Mouse (Mus musculus): Measurements from ENCODE around the gene Nfix.

Nfix gene

DNA sequence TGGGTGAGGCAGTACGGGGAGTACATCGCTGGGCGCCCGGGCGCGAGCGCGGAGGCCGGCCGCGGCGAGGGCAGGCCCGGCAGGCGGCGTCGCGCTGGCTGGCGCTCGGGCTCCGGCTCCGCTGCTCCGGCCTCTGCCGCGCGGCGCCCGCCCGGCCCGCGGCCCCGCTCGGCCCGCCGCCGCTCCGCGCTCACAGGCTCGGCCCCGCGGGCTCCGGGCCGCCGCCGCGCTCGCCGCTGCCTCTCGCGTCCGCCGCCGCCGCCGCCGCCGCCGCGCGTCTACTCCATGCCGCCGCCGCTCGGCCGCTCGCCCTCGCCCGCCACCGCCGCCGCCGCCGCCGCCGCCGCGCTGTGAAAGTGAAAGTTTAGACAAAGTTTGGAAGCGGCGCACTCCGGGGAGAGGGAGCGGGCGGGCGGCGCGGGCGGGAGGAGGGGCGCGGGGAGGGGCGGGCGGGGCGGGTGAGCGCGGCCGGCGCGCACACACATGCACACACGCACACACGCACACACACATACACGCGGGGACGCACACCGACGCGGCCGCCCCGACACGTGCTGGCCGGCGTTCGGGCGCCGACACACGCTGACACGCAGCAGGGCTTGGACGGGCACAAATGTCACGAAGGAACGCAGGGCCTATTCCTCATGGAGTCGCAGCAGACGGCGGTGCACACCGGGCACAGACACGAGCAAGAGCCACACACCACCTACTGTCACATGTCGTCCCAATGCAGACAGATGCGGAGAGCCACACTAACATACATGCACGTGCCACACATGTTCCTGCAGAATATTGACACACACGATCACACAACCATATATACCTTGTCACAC, at the start of gene Nfix:
Gene Nfix (minus strand): TSS at position 346 of the 833 bp plus-strand sequence.
- DNase-seq, result peak; percentile 84

- DNase-seq, result no peak
Observed at GRCm38 (mm10) chr8:84847684-84848435, 47.7 kb upstream of the Nfix start.

DNA sequence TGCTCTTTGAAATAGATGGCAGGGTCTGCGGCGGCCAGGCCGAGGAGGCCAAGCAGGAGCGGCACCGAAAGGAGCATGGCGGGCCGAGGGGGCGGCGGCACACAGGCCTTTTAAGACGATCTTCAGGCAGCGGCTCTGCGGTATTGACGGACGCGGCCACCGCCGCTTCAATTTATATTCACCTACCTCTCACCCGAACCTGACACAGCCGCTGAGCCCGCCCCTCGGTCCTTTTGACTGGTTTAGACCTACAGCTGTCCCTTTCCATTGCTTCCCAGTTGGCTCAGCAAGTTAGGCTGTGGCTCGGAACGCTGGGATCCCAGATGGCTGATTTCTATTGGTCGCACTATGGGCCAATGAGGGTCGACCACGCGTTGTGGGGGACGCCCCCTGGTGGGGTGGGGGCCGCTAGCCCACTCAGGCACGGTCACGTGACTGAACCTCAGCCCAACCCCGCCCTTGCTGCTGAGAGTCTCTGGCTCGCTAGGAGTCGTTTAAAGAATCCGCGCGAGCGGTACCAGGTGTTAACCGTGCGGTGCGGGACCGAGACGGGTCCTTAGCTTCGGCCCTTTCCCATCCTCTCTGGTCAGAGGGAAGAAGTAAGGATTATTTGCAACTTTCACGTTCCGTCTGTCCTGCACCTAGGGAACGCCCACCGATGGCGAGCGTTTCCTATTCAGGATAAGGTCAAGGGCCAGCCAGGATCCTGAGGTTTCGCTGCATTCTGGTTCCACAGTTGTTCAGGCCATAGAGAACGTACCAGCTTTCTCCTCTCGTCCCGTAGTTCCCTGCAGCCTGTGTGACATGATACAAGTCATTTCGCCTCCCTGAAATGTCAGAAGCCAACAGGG, 46.8 kb upstream of the Nfix start, which contains the start of gene Calr:
Gene Calr (minus strand): TSS at position 213 of the 851 bp plus-strand sequence.
- DNase-seq, result peak; percentile 100

- no peak for DNase-seq
Observed at GRCm38 (mm10) chr8:84846094-84846721, 46.1 kb upstream of the Nfix start.

GRCm38 (mm10) chr8:84845355-84846093, 45.4 kb upstream of the Nfix start:
- DNase-seq, result peak; percentile 57

- no peak for DNase-seq
Observed at GRCm38 (mm10) chr8:84844397-84845070, 44.4 kb upstream of the Nfix start.

DNA sequence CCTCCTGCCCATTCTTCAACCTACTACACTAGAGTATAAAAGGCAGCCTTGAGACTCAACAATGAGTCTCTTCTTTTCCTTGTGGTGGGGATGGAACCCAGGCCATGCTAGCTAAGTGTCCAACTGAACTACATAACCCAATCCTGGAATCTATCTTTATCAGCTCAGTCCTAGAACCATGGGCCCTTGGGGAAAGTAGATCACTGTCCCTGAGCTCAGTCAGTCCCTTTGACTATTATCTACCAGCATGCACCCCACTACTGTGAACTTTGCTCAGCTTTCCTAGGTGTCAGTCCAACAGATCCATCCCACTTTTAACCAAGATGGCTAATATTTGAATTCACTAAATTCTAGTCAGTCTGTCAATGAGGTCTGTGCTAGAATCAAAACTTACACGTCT, 41.4 kb upstream of the Nfix start:
- no peak for DNase-seq

GRCm38 (mm10) chr8:84840248-84840999, 40.3 kb upstream of the Nfix start, which contains the start of gene Rad23a:
Gene Rad23a, minus strand, starts transcription at chr8:84840665.
- DNase-seq, result peak; percentile 94

GRCm38 (mm10) chr8:84839875-84840247, 39.7 kb upstream of the Nfix start:
- DNase-seq, result no peak

DNA sequence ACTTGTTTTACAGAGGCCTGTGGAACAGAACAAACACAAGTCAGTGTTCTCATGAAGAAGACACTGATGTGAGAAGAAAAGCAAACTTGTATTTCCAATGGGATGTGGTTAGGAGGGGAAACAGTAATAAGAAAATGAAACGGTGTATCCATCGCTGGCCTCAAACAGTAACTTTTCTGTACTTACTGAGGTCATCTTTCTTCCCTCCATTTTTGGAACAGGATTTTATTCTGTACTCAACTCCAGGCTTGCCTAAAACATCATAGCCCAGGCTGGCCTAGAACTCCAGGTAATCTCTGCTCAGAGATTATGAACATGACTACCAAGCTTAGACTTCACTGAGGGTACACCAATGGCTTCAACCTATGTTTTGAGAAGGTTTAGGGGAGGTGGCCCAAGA, 39.3 kb upstream of the Nfix start:
- no peak for DNase-seq

DNA sequence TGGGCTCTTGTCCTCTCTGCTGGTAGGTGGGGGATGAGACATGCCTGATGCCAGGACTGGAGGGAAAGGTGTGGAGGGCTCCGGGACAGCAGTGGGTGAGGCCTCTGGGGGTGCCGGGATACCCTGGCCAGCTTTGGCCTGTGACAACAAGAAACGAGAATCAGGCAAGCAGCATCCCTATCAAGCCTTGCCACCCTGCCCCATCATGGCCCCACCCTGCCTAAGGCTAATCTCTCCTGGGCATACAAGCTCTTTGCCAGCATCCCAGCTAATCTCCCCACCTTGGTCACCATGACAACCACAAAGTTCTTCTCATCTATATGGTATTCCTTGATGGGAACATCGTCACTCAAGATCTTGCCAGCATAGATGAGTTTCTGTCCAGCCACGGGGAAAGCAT, 38.4 kb upstream of the Nfix start:
- DNase-seq, result no peak

GRCm38 (mm10) chr8:84837912-84838470, 37.8 kb upstream of the Nfix start:
- DNase-seq, result no peak

GRCm38 (mm10) chr8:84837149-84837911, 37.2 kb upstream of the Nfix start:
- DNase-seq, result no peak

DNA sequence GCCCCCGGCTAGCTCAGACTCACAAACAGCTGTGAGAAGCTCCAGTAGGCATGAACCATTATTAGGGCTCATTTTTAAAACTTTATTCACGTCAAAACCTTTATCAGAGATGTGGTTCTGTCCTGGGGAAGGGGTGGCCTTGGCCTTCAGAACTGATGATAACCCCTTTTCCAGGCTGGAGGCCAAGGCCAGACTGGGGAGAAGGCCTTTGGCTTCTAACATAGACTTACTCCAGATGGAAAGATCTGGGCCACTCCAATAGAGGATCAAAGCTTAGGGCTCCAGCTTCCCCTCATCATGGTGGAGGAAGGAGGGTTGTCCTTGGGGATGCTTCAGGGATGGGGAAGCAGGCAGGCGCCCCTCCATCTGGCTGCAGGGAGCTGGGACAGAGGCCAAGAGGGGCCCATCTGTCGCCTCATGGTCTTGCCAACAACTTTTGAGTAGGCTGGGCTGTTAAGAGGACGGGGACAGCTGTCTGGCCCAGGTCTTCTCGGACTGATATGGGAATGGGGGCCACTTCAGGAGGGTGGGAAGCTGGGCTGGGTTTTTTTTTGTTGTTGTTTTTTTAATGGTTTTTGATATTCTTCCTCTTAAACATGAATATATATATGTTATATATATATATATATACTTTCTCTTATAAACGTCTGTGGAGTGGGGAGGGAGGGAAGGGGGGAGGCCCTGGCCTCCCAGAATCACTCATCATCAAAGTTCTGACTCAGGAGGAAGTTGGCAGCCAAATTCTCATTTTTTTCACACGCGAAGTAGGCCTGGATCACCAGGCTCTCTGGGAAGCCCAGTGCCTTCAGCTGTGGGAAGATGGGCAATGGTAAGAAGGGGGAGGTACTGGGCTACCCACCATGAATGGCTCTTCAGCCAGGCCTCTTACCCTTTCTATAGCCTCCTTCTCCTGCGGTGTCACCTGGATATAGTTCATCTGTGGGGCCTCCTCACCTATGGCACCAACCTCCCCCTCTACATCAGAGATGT, 35.0 kb upstream of the Nfix start:
- DNase-seq, result no peak

- DNase-seq, result no peak
Observed at GRCm38 (mm10) chr8:84834002-84834865, 34.1 kb upstream of the Nfix start.

- no peak for DNase-seq
Observed at GRCm38 (mm10) chr8:84832759-84833742, 32.9 kb upstream of the Nfix start.
